Mouse (Mus musculus) kidney, adult 18-20 months (tissue): ENCODE results near the gene Vmn2r7.
"Not testable (repeated sequence)": the region's sequence is repeated elsewhere in the genome, so short reads cannot be mapped to it uniquely, and the experiment has no call there.

ENCODE experiments used
- DNase-seq: peaks from one replicate; pipeline ENCODE4 v3.0.0; 2021

Vmn2r7 gene

DNA sequence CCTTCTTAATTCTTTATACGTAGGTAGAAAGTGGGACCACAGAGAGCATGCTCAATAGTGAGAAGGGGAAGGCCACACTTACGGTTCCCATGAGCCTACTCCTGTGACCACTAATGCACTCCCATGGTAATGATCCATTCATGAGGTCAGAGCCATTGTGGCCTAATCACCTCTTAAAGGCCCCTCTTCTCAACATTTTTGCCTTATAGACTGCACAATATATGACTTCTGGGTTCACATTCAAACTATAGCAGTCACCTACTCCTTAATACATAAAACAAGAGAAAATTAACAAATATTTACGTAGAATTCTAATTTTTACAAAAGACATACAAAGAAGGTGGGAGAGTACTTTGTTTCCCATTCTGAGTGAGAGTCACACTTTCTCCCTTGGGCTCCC, at the start of gene Vmn2r7:
Gene Vmn2r7, minus strand, starts transcription at position 101 of the 400 bp plus-strand sequence.
- not testable (repeated sequence) for DNase-seq

DNA sequence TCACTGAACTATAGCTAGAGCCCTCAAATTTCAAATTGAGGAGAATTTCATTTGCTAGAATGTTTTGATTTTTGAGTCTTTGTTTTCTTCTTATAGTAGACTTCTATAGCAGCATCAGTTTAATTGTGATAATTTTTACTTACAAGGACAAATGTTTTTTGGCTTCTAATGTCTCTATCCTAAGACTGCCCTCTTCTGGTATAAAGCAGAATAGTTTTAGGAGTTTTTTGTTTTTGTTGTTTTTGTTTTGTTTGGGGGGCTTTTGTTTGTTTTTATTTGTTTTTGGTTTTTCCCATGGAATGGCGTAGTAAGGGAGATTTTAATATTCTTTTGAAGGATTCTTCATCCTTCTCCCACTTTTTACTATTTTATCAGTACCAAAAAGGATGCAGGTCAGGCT, 45.2 kb upstream of the Vmn2r7 start:
- DNase-seq = no peak

DNA sequence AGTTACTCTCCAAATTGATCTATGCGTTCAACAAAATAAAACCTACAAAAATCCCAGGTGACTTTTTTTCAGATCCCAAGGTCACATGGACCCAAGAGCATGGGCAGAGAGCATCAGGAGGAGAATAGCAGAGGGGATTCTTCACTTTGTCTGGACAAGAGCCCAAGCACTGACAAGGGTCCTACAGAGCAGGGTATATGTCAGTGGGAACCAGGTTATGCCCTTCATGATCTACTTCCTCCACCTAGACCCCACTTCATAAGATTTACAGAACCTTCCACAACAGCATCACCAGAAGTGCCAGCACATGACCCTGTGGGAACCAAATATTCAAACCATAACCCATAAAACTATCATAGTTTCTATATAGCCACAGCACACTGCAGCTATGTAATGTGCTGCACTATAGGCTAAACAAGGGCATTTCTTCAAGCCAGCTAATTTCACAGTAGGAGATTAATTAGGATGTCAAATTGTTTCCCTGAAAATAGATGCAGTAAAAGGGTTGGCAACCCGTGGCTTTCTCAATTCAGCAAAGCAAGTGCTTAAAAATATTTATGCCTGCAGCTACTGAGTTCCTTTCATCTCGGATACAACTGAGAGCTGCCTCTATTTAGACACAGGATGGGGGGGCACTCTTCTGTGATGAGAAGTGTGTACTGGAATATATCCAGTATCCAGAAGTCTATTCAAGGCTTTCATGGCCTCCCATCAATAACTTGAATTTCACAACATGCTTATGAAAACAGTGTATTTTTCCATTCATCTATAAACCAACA, 33.8 kb upstream of the Vmn2r7 start:
- no peak for DNase-seq

DNA sequence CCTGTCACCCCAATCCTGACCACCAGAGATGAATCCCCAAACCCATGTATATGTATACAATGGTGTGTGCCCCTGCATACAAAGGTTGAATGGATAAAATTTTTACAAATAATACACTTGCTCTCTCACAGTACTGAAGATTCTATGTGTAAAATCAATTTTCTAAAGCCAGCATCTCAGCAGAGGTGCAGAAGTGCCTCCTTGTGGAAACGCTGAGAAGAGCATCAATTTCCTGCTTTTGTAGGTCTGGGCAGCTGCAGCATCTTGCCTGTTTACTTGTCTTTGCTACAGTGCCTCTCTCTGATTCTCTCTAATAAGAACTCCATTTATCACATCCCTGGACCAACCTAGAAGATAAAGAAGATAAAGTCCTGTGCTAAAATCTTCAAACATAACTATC, 32.1 kb upstream of the Vmn2r7 start:
- DNase-seq = no peak

DNA sequence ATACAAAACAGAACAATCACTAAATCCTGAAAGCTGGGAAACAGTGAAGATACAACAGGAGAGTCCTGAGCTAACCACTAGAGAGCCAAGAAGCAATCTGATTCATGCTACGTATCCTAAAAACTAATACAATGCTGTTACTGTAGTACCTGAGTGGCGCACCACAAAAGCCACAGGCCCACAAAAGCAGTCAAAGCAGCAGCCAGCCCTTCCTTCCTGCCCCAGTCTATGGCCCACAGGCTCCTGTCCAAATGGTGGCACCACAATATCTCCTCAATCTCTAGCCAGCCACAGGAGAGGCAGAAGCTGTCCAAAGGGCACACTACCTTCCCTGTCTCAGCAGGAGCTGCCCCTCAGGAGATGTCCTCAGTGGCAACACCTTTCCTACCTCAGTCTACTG, 1.7 kb downstream of the Vmn2r7 start:
- DNase-seq = no peak

DNA sequence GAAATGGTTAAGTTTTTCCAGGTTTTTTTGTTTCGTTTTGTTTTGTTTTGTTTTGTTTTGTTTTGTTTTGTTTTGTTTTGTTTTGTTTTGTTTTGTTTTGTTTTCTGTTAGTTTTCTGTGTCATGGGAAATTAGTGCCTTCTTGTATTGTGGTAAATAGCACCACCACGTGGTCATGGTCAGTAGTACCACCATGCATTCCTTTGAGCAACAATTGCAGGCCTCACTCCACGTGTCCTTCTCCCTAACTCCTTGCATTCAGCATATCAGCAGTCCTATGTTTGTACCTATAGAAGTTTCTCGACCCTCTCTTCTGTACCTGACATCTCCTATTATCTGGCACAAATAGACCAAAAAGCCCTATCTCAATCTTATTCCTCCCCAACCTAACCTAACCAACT, 2.3 kb downstream of the Vmn2r7 start:
- DNase-seq = peak; percentile 42

DNA sequence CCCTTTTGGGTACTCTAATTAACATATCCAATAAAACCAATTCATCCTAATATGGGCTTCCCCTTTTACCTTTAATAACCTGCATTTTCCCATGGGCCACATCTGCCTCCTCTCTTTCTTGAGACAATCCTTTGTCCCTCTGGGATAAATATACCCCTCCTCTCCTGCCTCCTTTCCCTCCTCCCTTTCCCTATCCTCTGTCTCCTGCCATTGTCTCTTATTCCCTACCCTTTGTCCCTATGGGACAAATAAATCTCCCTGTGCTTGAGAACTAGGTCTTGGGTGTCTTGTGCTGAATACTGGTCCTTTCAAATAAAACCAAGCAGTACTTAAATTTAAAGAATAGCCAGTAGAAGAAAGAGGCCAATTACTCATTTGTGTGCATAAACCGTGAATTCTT, 13.4 kb downstream of the Vmn2r7 start:
- no peak for DNase-seq

DNA sequence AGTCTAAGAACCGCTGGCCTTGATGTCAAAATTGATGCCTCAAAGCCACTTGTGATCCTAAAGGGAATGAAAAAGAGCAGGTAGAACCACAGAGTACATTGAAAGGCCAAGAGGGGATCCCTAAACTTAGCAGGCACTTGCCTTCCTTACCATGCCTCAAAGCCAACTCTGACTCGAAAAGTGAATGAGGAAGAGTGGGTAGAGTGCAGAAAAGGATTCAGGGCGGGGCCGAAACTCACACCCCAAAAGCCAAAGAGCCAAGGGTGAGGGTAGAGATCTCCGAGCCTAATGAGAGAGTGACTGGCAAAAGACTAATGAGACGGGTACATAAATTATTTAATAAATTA, 53.3 kb downstream of the Vmn2r7 start:
- no peak for DNase-seq

DNA sequence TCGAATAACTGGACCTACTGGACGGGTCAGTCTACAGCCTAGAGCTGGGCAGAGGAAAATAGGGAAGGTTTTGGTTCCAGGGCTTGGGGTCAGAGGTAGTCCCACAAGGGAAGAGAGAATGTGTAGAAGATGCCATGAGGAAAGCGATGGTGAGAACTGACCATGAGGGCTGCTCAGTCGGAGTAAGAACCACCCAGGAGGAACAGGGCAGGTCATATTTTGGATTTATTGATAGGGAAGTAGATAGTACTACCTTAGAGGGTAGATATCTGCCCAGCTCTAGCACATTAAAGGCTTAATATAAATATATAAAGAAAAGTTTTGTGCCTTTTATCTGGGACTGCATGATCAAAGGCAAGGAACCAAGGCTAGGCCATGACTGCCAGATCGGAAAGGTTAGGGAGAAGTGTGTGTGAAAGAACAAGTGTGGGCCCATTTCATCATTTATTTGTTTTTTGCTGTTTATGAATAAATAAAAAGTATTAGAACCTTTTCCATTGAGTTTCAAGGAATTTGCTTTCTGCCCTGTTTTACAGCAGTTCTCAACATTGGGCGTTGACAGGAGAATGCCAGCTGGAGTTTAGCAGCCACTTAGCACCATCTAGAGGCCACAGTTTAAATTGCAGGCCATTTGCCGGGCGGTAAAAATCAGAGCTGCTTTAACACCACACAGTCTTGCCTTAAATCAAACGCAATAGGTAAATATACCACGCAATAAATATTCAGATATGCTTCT, 53.9 kb downstream of the Vmn2r7 start:
- peak; percentile 61 for DNase-seq

DNA sequence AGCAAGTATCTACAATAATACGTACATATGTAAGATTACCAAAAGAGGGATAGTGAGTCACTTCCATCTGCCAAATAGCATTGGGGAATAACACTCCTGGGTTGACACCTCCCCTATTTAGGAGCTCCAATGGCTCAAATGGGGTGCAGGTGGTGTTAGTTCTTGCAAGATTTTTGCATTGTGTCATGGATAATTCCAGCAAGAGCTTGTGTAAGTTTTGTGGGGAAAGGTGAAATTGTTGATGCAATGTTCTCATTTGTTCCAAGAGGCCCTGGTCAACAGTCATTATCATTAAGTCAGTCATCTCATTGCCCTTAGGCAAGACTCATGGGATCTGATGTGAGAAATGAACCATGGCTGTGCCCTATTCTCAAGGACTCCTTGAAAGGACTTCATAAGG, 61.7 kb downstream of the Vmn2r7 start:
- DNase-seq = no peak

GRCm38 (mm10) chr3:64772132-64772531, 72.4 kb downstream of the Vmn2r7 start:
- no peak for DNase-seq

GRCm38 (mm10) chr3:64756145-64756544, 88.4 kb downstream of the Vmn2r7 start:
- DNase-seq = no peak

- not testable (repeated sequence) for DNase-seq
These were observed 117.2 kb downstream of the Vmn2r7 start for GRCm38 (mm10) chr3:64727187-64727970.

DNA sequence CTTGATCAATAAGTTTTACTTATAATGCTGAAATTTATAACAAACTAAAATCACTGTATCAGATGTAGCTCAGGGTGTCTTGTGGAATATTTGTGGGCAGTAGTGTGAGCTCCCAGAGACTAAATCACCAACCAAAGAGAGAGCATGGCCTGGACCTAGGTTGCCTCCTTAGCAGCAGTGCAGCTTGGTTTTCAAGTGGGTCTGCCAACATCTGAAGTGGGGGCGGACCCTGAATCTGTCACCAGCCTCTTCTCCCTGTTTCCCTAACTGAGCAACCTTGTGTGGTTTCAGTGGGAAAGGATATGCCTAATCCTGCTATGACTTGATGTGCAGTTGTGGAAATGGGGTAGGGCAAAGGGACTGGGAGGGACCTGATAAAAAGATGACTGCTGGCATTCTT, 118.8 kb downstream of the Vmn2r7 start:
- DNase-seq = not testable (repeated sequence)

GRCm38 (mm10) chr3:64676069-64676468, 168.5 kb downstream of the Vmn2r7 start:
- DNase-seq = not testable (repeated sequence)
